Mouse (Mus musculus): ENCODE data around the gene Nipsnap3a.

Gene Nipsnap3a

DNA sequence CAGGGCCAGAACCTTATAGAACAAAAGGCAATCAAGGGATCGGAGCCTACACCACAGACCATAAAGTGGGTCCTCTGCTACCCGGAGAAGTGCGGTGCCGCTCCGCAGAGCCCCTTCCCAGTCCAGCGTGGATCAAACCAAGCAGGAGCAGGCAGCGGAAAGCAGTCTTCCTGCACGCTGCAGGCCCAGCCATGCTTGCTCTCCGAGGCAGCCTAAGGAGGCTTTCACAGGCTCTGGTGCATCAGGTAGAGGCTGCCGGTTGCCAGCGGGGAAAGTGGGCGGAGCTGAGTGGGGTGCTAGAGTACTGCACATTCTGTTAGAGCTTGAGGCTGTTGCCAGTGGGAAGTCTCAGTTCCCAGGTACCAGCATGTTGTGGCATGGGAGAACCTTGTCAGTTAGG is at the start of gene Nipsnap3a:
Nipsnap3a (plus strand) TSS at position 25 of the 400 bp plus-strand sequence.
- DNase-seq (ENCODE audit: low read depth, low spot score), result peak; percentile 11

DNA sequence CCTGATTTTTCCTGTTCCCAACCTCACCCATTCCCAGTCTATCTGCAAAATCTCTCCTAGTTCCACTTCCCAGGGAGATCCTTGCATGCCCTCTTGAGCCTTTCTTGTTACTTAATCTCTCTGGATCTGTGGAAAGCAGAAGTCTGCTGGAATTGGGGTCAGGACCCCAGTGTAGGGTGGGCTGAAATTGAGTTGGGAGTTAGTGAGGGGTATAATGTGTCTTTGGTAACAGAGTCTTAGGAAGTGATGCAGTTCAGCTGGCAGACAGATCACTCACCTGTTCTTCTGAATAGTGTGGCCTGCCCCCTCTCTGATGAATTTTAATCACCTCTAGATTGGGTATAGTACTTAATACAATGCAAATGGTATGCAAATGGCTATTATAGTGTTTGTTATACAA is 42.4 kb upstream of the Nipsnap3a start:
- no peak for DNase-seq (ENCODE audit: low read depth, low spot score)

GRCm38 (mm10) chr4:52949005-52949404 is 40.1 kb upstream of the Nipsnap3a start:
- no peak for DNase-seq (ENCODE audit: low read depth, low spot score)

DNA sequence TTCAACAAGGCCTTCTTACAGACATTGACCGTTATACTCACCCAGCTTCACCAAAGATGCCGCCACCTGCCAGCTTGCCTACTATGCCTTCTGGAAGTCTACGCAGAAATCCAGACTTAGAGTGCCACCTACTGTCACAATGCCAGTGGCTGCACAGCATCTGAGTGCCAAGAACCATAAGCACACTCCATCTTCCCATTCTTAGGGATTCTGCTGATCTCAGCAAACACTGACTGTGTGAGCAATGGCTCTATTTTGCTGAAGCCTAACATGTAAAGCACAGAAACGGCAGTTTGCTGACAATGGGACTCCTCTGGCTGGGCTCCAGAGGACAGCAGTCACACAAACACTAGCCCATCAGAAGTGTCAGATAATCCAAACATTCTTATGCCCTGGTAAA is 30.4 kb upstream of the Nipsnap3a start:
- DNase-seq (ENCODE audit: low read depth, low spot score), result peak; percentile 22

DNA sequence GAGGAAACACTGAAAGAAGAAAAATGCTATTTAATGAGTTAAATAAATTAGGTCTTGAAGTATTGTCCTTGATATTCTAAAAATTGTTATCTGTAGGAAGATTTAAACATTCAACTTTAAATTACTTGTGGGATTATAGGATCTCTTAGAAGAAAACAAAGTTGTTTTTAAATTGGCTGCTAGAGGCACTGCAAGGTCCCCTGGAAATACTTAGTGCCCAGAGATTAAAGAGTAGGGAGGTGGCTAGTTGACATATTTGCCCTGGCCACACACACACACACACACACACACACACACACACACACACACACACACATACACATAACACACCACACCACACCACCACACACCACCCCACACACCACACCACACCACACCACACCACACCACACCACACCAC is 24.8 kb upstream of the Nipsnap3a start, which contains the start of gene Olfr270:
Olfr270 (plus strand) TSS at position 301 of the 400 bp plus-strand sequence.
- DNase-seq (ENCODE audit: low read depth, low spot score), result no peak

DNA sequence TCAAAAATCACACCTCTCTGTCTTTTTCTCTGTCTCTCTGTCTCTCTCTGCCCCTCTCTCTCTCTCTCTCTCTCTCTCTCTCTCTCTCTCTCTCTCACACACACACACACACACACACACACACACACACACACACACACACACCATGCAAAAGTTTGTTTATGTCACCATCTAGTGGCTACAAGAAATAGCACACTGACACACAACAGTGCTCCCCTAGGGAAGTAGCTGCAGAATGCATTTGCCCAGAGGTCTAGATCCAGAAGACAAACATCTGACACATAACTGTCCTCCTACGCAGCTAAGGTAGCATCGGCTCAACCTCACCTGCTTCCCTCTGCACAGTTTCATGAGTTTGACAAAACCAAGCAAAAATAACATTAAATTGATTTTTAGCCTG is 3.9 kb upstream of the Nipsnap3a start:
- no peak for DNase-seq (ENCODE audit: low read depth, low spot score)

DNA sequence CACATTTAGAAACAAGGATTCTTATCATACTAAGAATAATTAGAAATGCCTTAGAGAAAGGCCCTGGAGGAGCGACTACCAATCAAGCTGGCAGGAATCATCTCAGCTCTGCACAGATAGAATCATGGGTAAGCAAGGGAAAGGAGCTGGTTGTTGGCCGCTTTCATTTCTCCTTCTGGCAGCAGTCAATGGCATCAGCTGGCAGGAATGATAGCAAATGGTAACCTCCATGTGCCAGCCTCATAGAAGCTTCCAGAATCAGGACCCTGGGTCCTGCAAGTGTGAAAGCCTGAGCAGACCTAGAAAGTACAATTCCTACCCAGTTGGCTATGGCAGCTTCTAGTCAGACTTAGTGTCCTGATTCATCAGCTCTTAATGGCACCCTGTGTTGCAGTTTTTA is 2.8 kb upstream of the Nipsnap3a start:
- DNase-seq (ENCODE audit: low read depth, low spot score), result no peak

GRCm38 (mm10) chr4:52999449-52999848 is 10.4 kb downstream of the Nipsnap3a start:
- DNase-seq (ENCODE audit: low read depth, low spot score), result no peak

DNA sequence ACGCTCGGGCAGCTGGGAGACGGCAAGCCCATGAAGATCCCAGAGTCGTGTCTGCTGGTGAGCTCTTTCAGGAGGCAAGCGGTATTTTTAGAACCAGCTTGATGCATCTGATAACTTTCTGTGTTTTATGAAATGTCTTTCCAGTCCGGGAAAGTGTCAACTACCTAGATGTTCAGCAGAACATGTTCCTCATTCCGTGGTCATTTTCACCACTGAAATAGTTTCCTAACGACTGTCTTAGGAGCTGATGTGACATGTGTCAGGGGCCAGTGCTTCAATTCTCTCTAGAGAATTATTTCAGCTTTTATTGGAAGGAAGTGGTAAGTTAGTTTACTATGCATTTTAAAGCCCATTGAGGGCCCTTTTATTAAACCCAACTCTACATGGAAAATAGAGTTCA is 11.1 kb downstream of the Nipsnap3a start:
- DNase-seq (ENCODE audit: low read depth, low spot score), result no peak

DNA sequence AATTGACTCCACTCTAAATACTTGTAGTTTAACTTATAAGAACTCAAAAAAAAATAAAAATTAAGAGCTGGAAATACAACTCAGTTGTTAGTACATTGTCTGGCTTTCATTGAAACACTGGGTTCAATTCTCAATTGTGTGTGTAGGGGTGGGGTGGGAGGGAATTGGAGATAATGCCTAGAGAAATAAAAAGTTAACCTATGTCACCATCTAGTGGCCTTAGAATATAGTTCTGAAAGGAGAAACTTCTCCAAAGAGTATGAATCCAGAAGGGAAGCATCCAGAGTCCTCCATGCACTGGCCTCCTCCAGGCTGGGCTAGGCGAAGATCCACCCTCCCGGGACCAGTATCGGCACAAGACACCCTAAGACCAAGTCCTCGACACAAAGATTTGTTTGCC is 20.1 kb downstream of the Nipsnap3a start:
- no peak for DNase-seq (ENCODE audit: low read depth, low spot score)

DNA sequence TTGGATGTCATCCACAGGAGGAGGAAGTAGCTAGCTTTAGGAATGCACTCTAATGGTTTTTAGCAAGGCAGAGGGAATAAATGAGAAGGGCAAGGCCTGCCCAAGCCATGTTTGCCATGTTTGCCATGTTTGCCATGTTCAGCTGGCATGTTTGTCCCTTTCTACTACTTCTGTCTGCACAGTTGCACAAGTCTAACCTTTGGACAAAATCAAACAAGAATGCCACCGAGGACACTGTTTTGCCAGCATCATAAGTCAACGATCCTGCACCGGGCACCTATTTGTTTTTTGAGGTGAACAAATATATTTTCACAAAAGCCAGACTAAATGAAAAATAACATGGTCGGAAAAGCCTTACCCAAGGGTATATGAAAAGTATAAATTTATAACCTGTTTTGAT is 20.8 kb downstream of the Nipsnap3a start:
- no peak for DNase-seq (ENCODE audit: low read depth, low spot score)

DNA sequence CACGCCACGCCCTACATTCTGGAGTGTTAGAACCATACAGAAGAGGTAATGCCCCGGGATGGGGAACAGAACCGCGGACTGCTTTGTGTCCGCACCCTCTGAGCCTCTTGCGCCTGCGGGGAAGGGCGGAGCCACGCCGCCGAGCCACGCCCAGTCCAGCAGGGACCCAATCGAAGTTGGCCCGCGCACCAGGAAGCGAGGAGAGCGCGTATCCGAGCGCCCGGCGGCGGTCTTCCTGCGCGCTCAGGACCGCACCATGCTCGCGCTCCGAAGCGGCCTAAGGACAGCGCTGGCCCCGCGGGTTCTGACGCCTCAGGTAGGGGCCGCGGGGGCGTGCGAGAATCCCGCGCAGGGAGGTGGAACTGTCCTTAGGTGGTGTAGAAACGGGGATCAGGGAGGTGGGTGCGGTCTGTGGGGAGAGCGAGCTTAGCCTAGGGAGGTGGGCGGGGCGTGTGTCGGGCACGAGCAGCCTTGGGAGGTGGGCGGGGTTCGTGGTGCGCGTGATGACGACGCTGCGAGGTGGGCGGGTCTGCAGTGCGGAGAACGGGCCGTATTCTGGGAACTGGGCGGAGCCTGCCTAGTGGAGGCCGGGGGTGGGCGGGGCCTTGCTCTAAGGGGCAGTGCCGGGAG is 22.8 kb downstream of the Nipsnap3a start, which contains the start of gene Nipsnap3b:
Nipsnap3b (plus strand) TSS at position 149 of the 630 bp plus-strand sequence.
- peak; percentile 98 for DNase-seq (ENCODE audit: low read depth, low spot score)

DNA sequence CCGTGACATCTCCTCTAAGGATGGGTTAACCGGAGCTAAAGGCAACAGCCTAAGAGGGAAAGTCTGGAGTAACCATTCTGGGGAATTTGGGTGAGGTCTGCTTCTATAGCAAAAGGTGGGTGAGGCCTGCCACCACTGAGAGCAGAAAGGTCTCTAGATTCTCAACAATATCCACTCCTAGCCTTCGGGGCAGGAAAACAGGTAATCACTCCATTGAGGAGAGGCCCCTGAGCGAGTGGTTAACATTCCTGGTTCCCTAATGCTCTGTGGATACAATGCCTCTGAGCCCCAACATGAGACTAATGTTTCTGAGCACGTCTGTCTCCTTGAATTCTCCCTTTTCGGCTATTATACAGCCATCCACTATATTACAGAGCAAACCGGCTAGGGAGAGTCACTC is 25.3 kb downstream of the Nipsnap3a start:
- DNase-seq (ENCODE audit: low read depth, low spot score), result no peak

GRCm38 (mm10) chr4:53015024-53015423 is 26.0 kb downstream of the Nipsnap3a start:
- no peak for DNase-seq (ENCODE audit: low read depth, low spot score)

DNA sequence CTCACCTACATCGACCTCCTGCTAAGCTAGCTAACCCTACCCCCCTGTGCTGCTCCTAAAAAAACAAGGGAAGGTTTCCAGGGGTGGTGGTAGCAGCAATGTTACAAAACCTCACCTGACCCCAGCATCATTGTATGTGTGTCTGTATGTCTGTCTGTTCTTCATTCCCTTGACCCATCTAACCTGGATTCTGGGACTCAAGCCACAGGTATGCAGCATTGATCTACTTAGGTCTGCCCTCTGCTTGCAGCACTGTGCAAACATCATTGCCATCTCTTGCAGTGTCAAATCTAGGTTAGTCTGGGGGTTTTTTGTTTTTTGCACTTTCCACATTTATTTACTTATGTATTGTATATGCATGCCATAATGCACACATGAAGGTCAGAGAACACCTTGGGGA is 29.3 kb downstream of the Nipsnap3a start:
- DNase-seq (ENCODE audit: low read depth, low spot score), result no peak

GRCm38 (mm10) chr4:53023189-53023925 is 34.3 kb downstream of the Nipsnap3a start:
- no peak for DNase-seq (ENCODE audit: low read depth, low spot score)

- no peak for DNase-seq (ENCODE audit: low read depth, low spot score)
These were observed 35.3 kb downstream of the Nipsnap3a start for GRCm38 (mm10) chr4:53024397-53024796.

DNA sequence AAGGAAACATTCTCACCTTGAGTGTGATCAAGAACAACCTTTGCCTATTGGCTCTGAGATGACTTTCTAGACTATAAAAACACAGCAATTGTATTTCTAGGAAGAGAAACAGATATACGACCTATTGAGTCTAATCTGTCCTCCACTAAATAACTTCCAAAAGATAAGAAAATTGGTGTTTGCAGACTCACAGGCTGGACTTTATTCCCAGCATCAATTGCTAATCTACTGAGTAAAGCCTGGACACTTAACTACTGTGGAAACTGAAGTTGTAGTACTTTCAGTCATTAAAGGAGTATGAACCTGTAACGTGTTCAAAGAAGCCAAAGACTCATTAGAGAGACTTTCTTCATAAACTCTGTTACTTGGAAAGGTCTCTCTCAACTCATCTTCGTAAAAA is 38.7 kb downstream of the Nipsnap3a start:
- DNase-seq (ENCODE audit: low read depth, low spot score), result no peak

- peak; percentile 74 for DNase-seq (ENCODE audit: low read depth, low spot score)
These were observed 41.4 kb downstream of the Nipsnap3a start for GRCm38 (mm10) chr4:53030326-53030948.

DNA sequence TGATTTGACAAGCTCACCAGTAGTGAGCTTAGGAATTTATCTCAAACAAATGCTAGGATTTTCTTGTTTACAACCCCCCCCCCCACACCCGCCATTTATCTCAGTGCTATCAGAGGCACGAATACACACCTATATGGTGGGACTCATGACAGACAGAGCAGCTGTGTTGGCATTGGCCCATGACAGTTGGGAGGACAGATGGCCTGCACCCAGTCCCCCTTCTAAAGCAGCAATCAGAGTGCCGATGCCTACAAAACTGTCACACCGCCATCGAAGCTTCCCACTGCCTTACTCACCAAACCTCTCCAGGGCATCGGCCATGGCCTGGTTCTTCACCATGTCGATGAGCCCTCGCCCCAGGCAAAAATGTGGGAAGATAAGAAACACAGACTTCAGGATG is 54.7 kb downstream of the Nipsnap3a start:
- no peak for DNase-seq (ENCODE audit: low read depth, low spot score)

GRCm38 (mm10) chr4:53045807-53046206 is 56.7 kb downstream of the Nipsnap3a start:
- no peak for DNase-seq (ENCODE audit: low read depth, low spot score)

- DNase-seq (ENCODE audit: low read depth, low spot score), result no peak
These were observed 57.4 kb downstream of the Nipsnap3a start for GRCm38 (mm10) chr4:53046238-53047022.

Measured in mesoderm, embryonic 11.5 days (tissue).